Mouse (Mus musculus) embryonic facial prominence, embryonic 11.5 days (tissue): ENCODE results near the gene Surf2. TPM values are rescaled to one million over a fixed set of nuclear protein-coding genes. Genes with fewer than 3 reads are reported as not detected.

Experiments used
- ATAC-seq: fragments of 200-750 bp; cut with Nextera tagmentation; replicated peaks from 2 replicates; pipeline ENCODE4 v1.8.0; 2017; ENCODE audit warnings: low read depth; ENCODE audit not compliant: insufficient number of reproducible peaks, low FRiP score, low TSS enrichment
- DNase-seq: peaks from one replicate; pipeline ENCODE4 v3.0.0-alpha.2; 2015; ENCODE audit warnings: low spot score
- H3K27ac ChIP-seq: fragments of 300-500 bp; sonication (generic); replicated peaks from 2 replicates; pipeline ENCODE4 v1.5.1; 2014; ENCODE audit warnings: mild to moderate bottlenecking, low read depth, low read length, control low read depth
- H3K27me3 ChIP-seq: fragments of 300-500 bp; sonication (generic); 2 replicates; pipeline ENCODE4 v1.6.1; 2014; ENCODE audit warnings: mild to moderate bottlenecking, low read length, moderate library complexity, mixed read lengths; ENCODE audit not compliant: control insufficient read depth, insufficient read depth
- H3K36me3 ChIP-seq: fragments of 300-500 bp; sonication (generic); replicated peaks from 2 replicates; pipeline ENCODE4 v1.6.1; 2014; ENCODE audit warnings: low read depth, mild to moderate bottlenecking, low read length, moderate library complexity, mixed read lengths; ENCODE audit not compliant: control insufficient read depth, insufficient read depth
- H3K4me1 ChIP-seq: fragments of 300-500 bp; sonication (generic); 2 replicates; pipeline ENCODE4 v1.6.1; 2014; ENCODE audit warnings: low read length, mixed read lengths; ENCODE audit not compliant: control insufficient read depth, insufficient read depth
- H3K4me2 ChIP-seq: fragments of 300-500 bp; sonication (generic); 2 replicates; pipeline ENCODE4 v1.6.1; 2014; ENCODE audit warnings: low read depth, mild to moderate bottlenecking, control low read depth, low read length, moderate library complexity
- H3K4me3 ChIP-seq: fragments of 300-500 bp; sonication (generic); 2 replicates; pipeline ENCODE4 v1.5.1; 2014; ENCODE audit warnings: low read depth, low read length, control low read depth
- H3K9ac ChIP-seq: fragments of 300-500 bp; sonication (generic); replicated peaks from 2 replicates; pipeline ENCODE4 v1.6.1; 2014; ENCODE audit warnings: mild to moderate bottlenecking, control low read depth, low read length
- H3K9me3 ChIP-seq: fragments of 300-500 bp; sonication (generic); replicated peaks from 2 replicates; pipeline ENCODE4 v1.6.1; 2016; ENCODE audit warnings: mild to moderate bottlenecking, low read length, inconsistent platforms, mixed read lengths; ENCODE audit not compliant: control insufficient read depth
- WGBS: fragments of 180-500 bp; shearing (Covaris S2); extraction: QIAGEN DNeasy Blood & Tissue Kit; methylation state at CpG from one replicate; pipeline ENCODE4 v1.1.7; 2014; 5-methylcytosine and 5-hydroxymethylcytosine counted together
- polyA plus RNA-seq: library from polyadenylated mRNA; unstranded; fragments of >200 nt; fragmentation: Nextera tagmentation; extraction: Ambion mirVana; gene quantifications from 2 replicates; pipeline ENCODE4 v1.2.1, GENCODE M21; 2014

Surf2 gene
- polyA plus RNA-seq, 1 experiment from 2014 or later, result 45.3 TPM

- WGBS, result under 1% methylated on average over 41 of the region's 41 CpGs
- Histone ChIP-seq H3K27me3 (no peaks in the 10 kb centered on the region), H3K27ac (peak within 1 kb of the TSS; percentile 74), H3K36me3 (peaks cover 8% of the 10 kb centered on the region), H3K9me3 (no peaks in the 10 kb centered on the region), H3K9ac (peak within 1 kb of the TSS; percentile 67), H3K4me3 (peak within 1 kb of the TSS; percentile 76), H3K4me2 (peak within 1 kb of the TSS; percentile 61), H3K4me1 (no peaks in the 10 kb centered on the region)
- peak; percentile 98 for DNase-seq
- ATAC-seq, result peak; percentile 93
Measured at GRCm38 (mm10) chr2:26902467-26903220, 13.5 kb upstream of the Surf2 start, which contains the start of gene Surf6. Gene Surf6, minus strand, starts transcription at chr2:26902879.

- Histone ChIP-seq H3K4me1 (no peaks in the 10 kb centered on the region), H3K27me3 (no peaks in the 10 kb centered on the region), H3K4me2 (peak overlapping the region; percentile 61), H3K27ac (peak overlapping the region; percentile 74), H3K9me3 (no peaks in the 10 kb centered on the region), H3K9ac (peak overlapping the region; percentile 67), H3K36me3 (peaks cover 11% of the 10 kb centered on the region), H3K4me3 (peak overlapping the region; percentile 76)
- ATAC-seq (no peak), DNase-seq (no peak)
- WGBS, result 8% methylated on average over 7 of the region's 7 CpGs
Measured at GRCm38 (mm10) chr2:26903311-26903710, 12.9 kb upstream of the Surf2 start.

GRCm38 (mm10) chr2:26905936-26906335, 10.2 kb upstream of the Surf2 start:
- Histone ChIP-seq H3K36me3 (peaks cover 3% of the 10 kb centered on the region; the same call in 1 of the 2 replicates), H3K4me3 (no peak overlapping the region), H3K27me3 (no peaks in the 10 kb centered on the region), H3K27ac (no peak overlapping the region), H3K4me1 (no peaks in the 10 kb centered on the region), H3K9ac (no peak overlapping the region), H3K9me3 (no peaks in the 10 kb centered on the region), H3K4me2 (no peak overlapping the region)
- 77% methylated on average over 2 of the region's 2 CpGs for WGBS
- DNase-seq (no peak), ATAC-seq (no peak)

- Histone ChIP-seq H3K27ac (no peak overlapping the region), H3K4me1 (no peaks in the 10 kb centered on the region), H3K36me3 (peaks cover 3% of the 10 kb centered on the region; the same call in 1 of the 2 replicates), H3K4me3 (no peak overlapping the region), H3K27me3 (no peaks in the 10 kb centered on the region), H3K9me3 (no peaks in the 10 kb centered on the region), H3K4me2 (no peak overlapping the region), H3K9ac (no peak overlapping the region)
- ATAC-seq, result no peak
- WGBS, result 90% methylated on average over 3 of the region's 3 CpGs
- DNase-seq, result no peak
Measured at GRCm38 (mm10) chr2:26906431-26906830, 9.7 kb upstream of the Surf2 start.

GRCm38 (mm10) chr2:26907109-26907508, 9.1 kb upstream of the Surf2 start:
- H3K4me3 ChIP-seq, result no peak overlapping the region
- H3K36me3 ChIP-seq, result peaks cover 6% of the 10 kb centered on the region
- H3K4me1 ChIP-seq, result no peaks in the 10 kb centered on the region
- H3K27me3 ChIP-seq, result no peaks in the 10 kb centered on the region
- ATAC-seq (no peak), DNase-seq (peak; percentile 56)
- H3K4me2 ChIP-seq, result no peak overlapping the region
- H3K9me3 ChIP-seq, result no peaks in the 10 kb centered on the region
- WGBS, result 67% methylated on average over 4 of the region's 4 CpGs
- H3K27ac ChIP-seq, result no peak overlapping the region
- no peak overlapping the region for H3K9ac ChIP-seq

GRCm38 (mm10) chr2:26908710-26909386, 7.3 kb upstream of the Surf2 start:
- peak overlapping the region; percentile 87 for H3K4me3 ChIP-seq
- H3K27ac ChIP-seq, result no peak overlapping the region
- ATAC-seq (no peak), DNase-seq (no peak)
- H3K9ac ChIP-seq, result 0 out of 2 replicates have a peak overlapping the region, but pooled peaks have one; percentile 5
- no peaks in the 10 kb centered on the region for H3K27me3 ChIP-seq
- peak overlapping the region; percentile 27 for H3K4me2 ChIP-seq
- peaks cover 14% of the 10 kb centered on the region for H3K36me3 ChIP-seq
- H3K9me3 ChIP-seq, result no peaks in the 10 kb centered on the region
- WGBS, result 83% methylated on average over 18 of the region's 18 CpGs
- H3K4me1 ChIP-seq, result no peaks in the 10 kb centered on the region

GRCm38 (mm10) chr2:26909387-26909784, 6.8 kb upstream of the Surf2 start:
- H3K9ac ChIP-seq, result peak overlapping the region; percentile 90; the same call in 1 of the 2 replicates
- H3K27ac ChIP-seq, result no peak overlapping the region
- H3K36me3 ChIP-seq, result peaks cover 14% of the 10 kb centered on the region
- ATAC-seq (no peak), DNase-seq (no peak)
- peak overlapping the region; percentile 49 for H3K4me2 ChIP-seq
- H3K9me3 ChIP-seq, result no peaks in the 10 kb centered on the region
- peak overlapping the region; percentile 87 for H3K4me3 ChIP-seq
- H3K27me3 ChIP-seq, result no peaks in the 10 kb centered on the region
- H3K4me1 ChIP-seq, result no peaks in the 10 kb centered on the region
